Mouse (Mus musculus): ENCODE results near the gene Pde8b. TPM values are rescaled to one million over a fixed set of nuclear protein-coding genes. Genes with fewer than 3 reads are reported as not detected.

Gene Pde8b
- total RNA-seq, 2 experiments from 2014 or later, result 5.2 to 6.1 TPM

DNA sequence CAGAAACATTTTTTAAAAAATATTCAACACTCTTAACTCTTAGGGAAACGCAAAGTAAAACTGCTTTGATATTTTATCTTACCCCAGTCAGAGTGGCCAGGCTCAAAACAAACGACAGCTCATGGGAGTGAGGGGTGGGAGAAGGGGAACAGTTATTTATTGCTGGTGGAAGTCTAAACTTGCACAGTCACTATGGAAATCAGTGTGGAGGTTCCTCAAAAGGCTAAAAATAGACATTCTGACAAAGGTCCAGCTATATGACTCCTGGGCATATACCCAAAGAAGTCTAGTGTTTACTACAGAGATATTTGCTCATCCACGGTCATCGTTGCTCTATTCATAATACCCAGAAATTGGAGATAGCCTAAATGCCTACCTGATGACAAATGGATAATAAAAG lies 211.9 kb downstream of the Pde8b start:
- intact Hi-C loops (cut with DNase I), result no loop called here
- no peak for DNase-seq

DNA sequence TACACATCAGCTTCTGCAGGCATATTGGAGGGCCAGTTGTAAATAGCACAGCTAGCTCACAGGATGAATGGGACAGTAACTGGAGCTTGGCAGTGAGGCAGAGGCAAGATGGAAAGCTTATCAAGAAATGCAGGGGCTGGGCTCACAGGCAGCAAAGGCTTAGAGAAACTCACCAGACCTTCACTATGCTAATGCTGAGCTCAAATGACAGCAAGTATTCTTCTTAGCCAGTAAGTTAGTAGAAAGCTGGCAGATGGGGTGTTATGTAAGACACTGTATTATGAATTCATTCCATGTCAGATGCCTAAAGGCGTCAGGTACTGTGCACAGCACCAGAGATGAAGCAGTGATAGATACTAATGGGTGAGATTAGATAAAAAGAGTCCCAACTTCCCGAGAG lies 215.4 kb downstream of the Pde8b start:
- intact Hi-C loops (cut with DNase I), result no loop called here
- no peak for DNase-seq

DNA sequence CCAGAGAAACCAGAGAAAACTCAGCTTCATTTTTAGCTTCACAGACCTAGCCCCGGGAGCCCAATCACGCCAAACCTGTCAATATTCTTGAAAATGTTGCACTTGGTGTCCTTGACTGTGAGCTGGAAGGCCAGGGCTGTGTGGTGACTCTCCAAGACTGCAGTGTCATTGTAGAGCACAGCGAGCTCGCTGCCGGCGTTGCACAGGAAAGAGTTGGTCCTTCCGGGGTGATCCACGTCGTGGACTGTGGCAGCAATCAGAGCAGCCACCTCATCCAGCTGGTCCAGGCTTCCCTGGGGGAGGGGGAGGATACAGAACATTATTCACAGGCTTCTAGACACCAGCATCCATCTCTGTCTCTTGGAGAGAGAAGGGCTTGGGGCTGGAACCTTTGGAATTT lies 216.0 kb downstream of the Pde8b start:
- intact Hi-C loops (cut with DNase I), result no loop called here
- DNase-seq, result no peak

DNA sequence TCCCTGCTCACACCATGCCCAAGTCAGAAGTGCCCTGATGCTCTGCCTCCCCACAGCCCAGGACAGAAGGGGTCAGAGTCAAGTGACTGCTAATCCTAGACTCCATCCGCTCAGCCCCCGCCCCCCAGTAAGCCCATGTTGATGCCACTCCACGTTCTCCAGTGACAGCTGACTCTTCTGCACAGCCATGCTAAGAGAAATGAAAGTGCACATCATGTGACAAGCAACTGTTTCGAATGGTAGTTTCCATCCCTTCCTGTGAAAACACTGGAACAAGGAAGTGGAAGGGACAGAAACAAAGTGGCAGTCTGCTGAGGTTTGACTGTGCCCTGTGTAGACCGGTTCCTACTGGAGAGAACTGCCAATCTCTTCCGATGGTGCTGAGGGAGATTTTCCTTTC lies 217.2 kb downstream of the Pde8b start:
- DNase-seq, result no peak
- intact Hi-C loops (cut with DNase I), result no loop called here

DNA sequence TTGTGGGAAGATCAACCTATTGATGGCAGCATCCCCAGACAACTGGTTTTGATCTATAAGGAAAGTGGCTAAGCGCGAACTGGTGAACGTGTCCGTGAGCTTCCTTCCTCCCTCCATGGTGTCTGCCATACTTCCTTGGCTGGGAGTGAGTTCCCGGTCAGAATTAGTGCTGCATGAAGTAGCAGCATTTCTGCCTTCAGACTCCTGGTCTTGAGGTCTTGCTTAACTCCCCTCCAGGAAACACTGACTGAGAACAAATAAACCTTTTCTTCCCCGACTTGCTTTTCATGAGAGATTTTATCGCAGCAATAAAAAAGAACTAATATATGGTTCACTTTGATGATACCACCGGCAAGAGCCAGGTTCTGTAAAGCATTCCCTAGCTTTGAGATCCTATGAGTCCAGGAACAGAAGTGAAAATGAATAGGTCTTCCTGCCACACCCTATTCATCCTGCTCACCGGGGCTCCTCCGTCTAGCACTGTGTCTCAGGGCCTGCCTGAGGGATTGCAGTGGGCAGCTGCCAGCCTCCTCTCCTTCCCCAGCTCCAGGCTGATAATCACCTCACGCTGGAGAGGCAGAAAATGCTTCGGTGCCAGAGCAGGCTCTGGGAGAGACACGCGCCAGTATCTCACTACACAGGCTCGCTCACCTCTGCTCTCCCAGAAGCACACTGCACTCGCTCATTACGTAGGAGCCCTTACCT lies 217.9 kb downstream of the Pde8b start:
- peak; percentile 14 to 20 for DNase-seq
- intact Hi-C loops (cut with DNase I), result no loop called here

DNA sequence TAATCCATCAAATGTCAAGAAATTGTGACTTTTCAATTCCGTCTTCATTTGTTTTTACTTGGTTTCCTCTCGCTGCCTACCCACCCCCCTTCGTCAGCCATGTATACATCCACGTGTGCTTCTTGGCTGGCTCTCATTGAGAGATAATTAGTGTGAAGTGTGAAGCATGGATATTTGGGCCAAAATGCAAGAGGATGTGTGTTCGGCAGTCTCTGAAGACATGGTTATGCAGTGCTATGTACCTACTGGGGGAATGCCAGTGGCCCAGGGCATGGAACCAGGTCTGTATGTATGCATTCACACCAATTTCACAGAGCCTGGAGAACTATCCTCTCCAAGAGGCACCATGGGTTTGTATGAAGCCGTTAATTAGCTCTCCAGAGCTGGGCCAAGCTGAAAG lies 219.3 kb downstream of the Pde8b start:
- intact Hi-C loops (cut with DNase I), result no loop called here
- DNase-seq, result no peak

DNA sequence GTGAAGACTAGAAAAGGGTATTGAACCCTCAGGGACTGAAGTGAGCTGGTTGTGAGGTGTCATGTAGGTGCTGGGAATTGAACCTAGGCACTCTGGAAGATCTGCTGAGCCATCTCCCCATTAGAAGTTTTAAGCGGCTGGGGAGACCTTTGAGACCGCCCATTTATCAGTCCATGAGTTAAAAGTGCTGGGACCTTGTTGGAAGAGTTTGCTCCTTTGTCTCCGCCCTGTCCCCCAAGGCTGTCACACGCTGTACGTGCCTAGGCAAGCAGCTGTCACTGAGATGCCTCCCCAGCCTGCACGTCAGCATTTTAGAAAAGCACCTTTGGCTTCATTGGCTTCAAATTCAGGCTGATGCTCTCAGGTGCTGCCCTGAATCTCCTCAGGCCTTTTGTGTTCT lies 229.9 kb downstream of the Pde8b start:
- intact Hi-C loops (cut with DNase I), result no loop called here
- DNase-seq, result no peak

DNA sequence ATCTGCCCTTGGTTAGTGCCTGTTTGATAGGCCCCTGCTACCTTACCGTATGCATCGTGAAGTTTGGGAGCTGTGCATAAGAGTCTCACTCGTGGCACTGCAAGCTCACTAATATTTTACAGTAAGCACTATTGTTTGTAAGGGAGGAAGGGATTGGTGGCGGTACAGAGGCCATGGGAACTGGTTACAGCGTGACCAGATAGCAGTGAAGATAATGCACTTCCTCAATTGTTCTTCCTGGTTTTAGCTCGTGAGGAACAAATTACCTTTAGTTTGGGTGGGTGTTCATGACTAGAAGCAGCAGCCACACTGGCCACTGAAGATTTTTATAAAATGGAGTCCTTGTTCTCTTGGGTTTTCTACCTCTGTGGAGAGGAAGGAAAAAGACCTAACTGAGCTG lies 230.8 kb downstream of the Pde8b start:
- no peak for DNase-seq
- intact Hi-C loops (cut with DNase I), result loop anchor here (5.0 kb wide), 1 partner anchor 268 kb away; no protein-coding TSS in a partner anchor

DNA sequence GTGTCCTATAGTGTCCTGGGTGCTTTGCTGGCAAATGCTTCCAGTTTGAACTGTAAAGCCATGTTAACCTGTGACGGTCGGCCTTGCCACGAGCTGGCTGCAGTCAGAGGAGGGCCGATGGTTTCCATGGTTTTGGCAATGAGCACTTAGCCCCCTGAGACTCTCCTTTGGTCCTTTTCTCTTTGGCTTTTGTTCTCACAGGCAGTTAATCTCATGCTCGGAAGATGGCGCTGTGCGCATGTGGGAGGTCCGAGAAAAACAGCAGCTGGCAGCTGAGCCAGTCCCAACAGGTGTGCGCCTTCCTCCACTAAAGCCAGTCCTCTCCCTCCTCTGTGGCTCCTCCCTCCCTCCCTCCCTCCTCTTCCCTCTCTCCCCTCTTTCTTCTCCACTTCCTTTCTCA lies 232.2 kb downstream of the Pde8b start:
- peak; percentile 54 to 62 for DNase-seq

DNA sequence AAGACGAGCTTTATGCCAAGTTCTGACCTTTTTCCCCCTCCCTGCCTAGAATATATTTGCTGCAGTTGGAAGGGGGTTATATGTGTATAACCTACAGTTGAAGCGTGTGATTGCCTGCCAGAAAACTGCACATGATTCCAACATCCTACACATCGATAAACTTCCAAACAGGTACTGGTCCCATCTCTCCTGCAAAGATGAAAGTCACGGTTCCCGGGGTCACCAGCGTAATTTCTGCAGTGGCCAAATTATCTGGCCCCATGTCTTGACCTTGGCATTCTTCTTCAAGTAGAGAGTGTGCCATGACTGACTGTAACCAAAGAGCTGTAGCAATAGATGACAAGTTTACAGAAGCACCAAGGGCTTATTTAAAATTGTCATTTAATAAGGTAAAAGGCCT lies 232.9 kb downstream of the Pde8b start:
- intact Hi-C loops (cut with DNase I), result loop anchor here (2.0 to 5.0 kb wide), 2 partner anchors 270 to 330 kb away; no protein-coding TSS in a partner anchor
- DNase-seq, result no peak

More for the DNA sequence above, 232.2 kb downstream of the Pde8b start:
- intact Hi-C loops (cut with DNase I), result loop anchor here (2.0 to 5.0 kb wide), 2 partner anchors 269 to 329 kb away; no protein-coding TSS in a partner anchor

DNA sequence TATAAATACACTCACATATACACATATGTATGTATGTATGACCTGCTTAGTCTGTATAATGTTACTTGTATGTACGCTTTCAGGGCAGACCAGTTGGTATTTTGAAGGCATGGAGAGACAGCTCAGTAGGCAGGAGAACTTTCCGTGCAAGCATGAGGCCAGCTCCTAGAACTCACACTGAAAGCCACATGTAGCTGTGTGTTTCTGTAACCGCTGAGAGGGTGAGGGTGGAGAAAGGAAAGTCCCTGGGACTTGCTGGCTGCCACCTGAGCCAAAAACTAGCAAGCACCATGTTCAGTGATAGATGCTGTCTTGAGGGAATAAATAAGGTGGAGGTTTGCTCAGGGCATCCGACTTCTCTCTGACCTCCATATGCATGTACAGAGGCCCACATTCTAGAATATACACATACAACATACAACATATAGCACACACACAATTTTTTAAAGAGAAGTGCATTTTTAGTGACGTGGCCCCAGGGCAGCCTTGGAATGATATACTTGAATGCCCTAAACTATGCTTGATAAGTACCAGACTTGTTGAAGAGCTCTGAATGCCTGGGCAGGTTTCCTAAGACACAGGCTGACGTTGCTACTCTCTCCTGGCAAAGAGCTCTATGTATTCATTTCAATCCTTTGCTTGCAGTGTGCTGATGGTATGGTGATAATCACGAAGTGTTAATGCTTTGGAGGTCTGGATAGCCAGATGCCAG lies 238.4 kb downstream of the Pde8b start:
- intact Hi-C loops (cut with DNase I), result no loop called here
- DNase-seq, result no peak

DNA sequence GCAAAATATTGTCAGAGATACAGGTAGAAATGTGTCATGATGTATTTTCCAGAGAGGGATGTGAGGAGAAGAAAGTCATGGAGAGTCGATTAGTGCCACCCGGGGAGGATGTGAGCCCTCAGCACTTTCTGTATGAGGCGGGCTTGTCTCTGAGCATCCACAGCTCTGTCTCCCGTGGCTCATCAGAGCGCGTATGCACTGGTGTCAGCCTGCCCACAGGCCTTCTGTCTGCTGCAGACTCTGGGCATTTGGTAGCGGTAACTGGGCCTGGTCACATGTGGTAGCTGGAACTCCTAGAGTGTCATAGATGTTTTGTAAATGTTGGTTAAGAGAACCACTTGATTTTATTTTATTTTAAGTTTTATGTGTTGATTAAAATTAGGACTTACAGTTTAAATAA lies 240.9 kb downstream of the Pde8b start:
- intact Hi-C loops (cut with DNase I), result no loop called here
- DNase-seq, result no peak

DNA sequence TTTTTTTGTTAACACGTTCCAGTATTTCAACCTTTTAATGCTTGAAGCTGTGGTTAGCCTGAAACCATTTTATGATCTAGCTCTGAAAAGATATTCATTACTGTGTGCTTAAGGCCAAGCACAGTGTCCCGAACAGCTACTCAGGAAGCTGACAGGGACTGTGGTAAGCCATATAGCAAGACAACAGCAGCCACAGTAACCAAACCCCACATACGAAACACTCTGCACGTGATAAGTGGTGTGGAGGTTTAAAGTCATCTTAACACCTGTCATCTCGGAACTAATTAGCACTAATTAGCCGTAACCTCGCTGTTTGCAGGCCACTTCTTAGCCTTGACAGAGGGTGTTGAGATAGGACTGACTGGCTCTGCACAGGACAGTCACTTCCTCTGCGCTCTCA lies 242.9 kb downstream of the Pde8b start:
- intact Hi-C loops (cut with DNase I), result no loop called here
- DNase-seq, result no peak

DNA sequence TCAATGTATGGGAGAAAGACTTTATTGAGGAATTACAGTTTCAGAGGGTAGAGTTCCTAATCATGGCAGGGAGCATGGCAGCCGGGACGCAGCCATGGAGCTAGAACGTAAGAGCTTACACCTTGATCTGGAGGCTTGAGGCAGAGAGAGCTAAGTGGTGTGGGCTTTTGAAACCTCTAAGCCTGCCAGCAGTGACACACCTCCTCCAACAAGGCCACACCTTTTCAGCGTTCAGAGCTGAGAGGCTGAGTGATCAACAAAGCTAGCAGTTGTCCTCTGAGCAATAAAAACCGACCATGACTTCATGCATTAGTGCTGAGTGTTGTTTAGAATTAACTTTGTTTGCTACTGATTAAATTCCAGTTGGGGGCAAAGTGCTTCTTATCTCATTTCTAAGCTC lies 259.6 kb downstream of the Pde8b start:
- intact Hi-C loops (cut with DNase I), result no loop called here
- DNase-seq, result no peak

DNA sequence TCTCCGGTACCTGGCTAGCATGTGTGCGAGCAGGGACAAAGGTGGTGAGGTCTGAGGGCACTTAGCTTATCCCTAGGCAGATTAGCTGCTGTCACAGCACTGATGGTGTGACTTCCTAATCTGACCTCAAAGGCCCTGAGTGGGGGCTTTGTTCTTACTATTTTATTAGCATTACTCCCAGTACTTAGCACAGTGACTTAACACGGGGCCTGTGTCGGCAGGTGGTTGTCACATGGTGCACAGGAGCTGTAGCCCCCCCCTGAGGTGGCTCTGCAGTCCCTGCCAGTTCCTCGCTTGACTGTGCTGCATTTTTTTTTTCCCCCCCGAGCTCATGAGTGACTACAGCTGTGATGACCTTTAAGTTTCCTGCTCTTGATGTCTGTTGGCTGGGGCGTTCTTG lies 271.1 kb downstream of the Pde8b start:
- intact Hi-C loops (cut with DNase I), result loop anchor here (5.0 kb wide), 2 partner anchors 308 to 503 kb away; no protein-coding TSS in a partner anchor
- DNase-seq, result no peak

DNA sequence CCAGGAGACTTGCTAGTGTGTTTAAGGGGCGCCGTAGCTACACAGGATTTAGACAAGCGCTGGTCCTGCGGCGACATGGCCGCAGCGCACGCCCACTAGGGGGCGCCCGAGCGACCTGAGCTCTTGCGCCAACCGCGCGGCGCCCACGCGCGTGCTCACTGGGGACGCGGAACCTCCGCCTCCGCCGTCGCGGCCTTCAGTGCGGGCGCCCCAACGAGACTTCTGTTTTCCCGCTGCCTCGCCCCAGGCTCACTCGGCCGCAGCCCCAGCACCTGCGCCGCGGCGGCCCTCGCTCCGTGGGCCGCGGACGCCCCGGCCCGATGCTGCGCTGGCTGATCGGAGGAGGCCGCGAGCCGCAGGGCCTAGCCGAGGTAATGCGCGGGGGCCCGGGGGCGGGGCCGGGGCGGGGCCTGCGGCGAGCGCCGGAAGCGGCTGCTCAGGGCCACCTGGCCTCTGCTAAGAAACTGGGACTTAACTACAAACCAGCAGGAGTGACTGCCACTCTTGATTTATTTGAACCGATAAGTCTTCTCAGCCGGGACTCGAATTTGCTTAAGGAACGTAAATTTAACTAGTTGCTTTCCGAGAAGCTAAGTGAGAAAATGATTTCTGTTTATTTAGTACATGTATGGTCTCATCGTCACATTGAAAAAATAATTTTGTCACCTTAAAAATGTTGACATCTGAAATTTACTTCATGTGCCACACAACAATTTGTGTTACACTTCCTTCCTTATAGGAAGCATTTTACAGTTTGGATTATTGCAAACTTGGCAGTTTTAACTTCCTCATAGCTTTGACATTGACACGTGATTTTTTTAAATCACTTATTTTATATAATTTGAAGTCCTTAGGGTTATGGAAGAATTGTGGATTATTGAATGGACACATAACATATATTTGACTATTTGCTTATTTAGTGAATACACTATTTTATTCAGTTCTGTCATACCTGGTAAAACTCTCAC lies 273.6 kb downstream of the Pde8b start, which contains the start of gene Wdr41:
Gene Wdr41 (plus strand): TSS at position 126 of the 968 bp plus-strand sequence.
- intact Hi-C loops (cut with DNase I), result loop anchor here (5.0 kb wide), 2 partner anchors 311 to 506 kb away; no protein-coding TSS in a partner anchor

DNA sequence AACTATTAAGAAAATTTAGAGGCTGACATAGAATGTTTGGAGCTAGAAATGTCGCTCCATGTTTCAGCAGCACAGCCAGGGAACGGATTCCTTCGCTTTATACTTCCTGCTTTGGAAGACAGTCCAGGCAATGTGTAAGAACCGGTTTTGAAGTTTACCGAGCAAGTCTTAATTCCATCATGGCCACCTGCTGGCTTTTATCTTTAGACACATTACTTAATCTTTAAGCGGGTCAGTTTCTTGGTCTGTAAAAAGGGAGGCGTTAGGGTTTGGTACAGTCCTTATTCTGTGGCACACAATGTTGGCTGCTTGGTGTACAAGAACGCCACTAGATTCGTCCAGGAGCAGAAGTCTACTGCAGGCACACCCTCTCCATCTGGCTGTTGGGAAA lies 274.3 kb downstream of the Pde8b start:
- DNase-seq, result no peak
- intact Hi-C loops (cut with DNase I), result loop anchor here (5.0 kb wide), 2 partner anchors 311 to 506 kb away; no protein-coding TSS in a partner anchor

More for the DNA sequence above, 273.6 kb downstream of the Pde8b start, which contains the start of gene Wdr41:
- peak; percentile 96 for DNase-seq
